In the genomic region with DNA sequence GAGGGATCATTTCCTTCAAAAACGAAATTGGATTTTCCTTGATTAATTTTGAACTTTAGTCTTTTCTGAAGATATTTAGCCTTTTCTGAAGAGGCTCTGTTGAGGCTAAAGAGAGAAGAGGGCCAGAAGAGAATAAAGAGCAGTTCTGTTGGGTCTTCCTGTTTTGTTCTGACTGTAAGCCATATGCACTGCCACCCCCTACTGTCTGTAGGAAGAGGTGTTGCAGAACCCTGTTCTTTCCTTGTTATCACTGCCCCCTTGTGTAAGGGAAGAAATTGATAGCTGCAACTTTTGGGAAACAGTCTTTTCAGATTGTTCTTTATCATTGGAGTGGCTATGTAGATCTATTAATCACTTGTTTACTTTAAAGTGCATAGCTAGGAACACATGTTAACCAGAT, we compare ENCODE assay signal across 8 mouse cellular contexts. TPM values are rescaled to one million over a fixed set of nuclear protein-coding genes. Genes with fewer than 3 reads are reported as not detected.
DNase-seq lines count a peak whose midpoint lies in the region; ATAC-seq and TF ChIP-seq lines count a peak whose summit lies in the region.

No protein-coding gene starts in this region.

- WGBS in embryonic facial prominence, embryonic 14.5 days = 25% methylated on average over 1 of the region's 1 CpGs
- 34% methylated on average over 1 of the region's 1 CpGs for WGBS in hindbrain, embryonic 14.5 days
- 15% methylated on average over 1 of the region's 1 CpGs for WGBS in lung, adult 2 months

- H3K9ac ChIP-seq in embryonic facial prominence, embryonic 14.5 days (ENCODE audit: low read depth, low read length) = no peak overlapping the region
- H3K9ac ChIP-seq in hindbrain, embryonic 14.5 days = peak overlapping the region; percentile 99

- H3K27ac ChIP-seq in embryonic facial prominence, embryonic 14.5 days (replicated peaks; ENCODE audit: low read depth, low read length) = no peak overlapping the region
- peak overlapping the region; percentile 97 for H3K27ac ChIP-seq in hindbrain, embryonic 14.5 days

- H3K36me3 ChIP-seq in embryonic facial prominence, embryonic 14.5 days (ENCODE audit: control insufficient read depth, insufficient read depth, low read length) = no peaks in the 10 kb centered on the region
- no peaks in the 10 kb centered on the region for H3K36me3 ChIP-seq in hindbrain, embryonic 14.5 days (replicated peaks; ENCODE audit: control insufficient read depth, insufficient read depth)

- no peak overlapping the region for H3K4me2 ChIP-seq in embryonic facial prominence, embryonic 14.5 days (ENCODE audit: low read depth, low read length)
- peak overlapping the region; percentile 65 for H3K4me2 ChIP-seq in hindbrain, embryonic 14.5 days (replicated peaks)

- no peak overlapping the region for H3K4me3 ChIP-seq in embryonic facial prominence, embryonic 14.5 days (ENCODE audit: low read depth, low read length)
- peak overlapping the region; percentile 97 for H3K4me3 ChIP-seq in hindbrain, embryonic 14.5 days (replicated peaks; ENCODE audit: low read length)
- H3K4me3 ChIP-seq in lung, adult 2 months (replicated peaks; ENCODE audit: extremely low read depth, low read depth, low read length) = no peak overlapping the region

- TF ChIP-seq POLR2A in lung, adult 2 months (IDR thresholded peaks at IDR 0.05; ENCODE audit: borderline replicate concordance, extremely low read depth, low read depth, low read length) = no peak

- peak; percentile 25 to 83 for DNase-seq in adrenal gland, adult (ENCODE audit: inconsistent age in 2 of 2, low spot score in 1 of 2)
- no peak for DNase-seq in adrenal gland, postnatal 4 days (ENCODE audit: low spot score in 2 of 2)
- DNase-seq in spleen, postnatal 36 days (ENCODE audit: low spot score in 2 of 2) = peak; percentile 42 to 62
- no peak for DNase-seq in spleen, adult 12 weeks (ENCODE audit: low spot score)
- peak; percentile 91 for DNase-seq in embryonic facial prominence, embryonic 14.5 days (ENCODE audit: low spot score)
- peak; percentile 84 for DNase-seq in hindbrain, embryonic 14.5 days (ENCODE audit: low spot score)
- no peak for DNase-seq in lung, adult 2 months
- peak; percentile 81 for DNase-seq in retina, postnatal 1 day

- TF ChIP-seq CTCF in lung, adult 2 months (IDR thresholded peaks at IDR 0.05; ENCODE audit: insufficient read depth, low read length) = peak; percentile 39; the same call in 1 of the 2 replicates

- ATAC-seq in embryonic facial prominence, embryonic 14.5 days (ENCODE audit: low read depth) = no peak
- no peak for ATAC-seq in hindbrain, embryonic 14.5 days (ENCODE audit: low FRiP score)

- H3K4me1 ChIP-seq in embryonic facial prominence, embryonic 14.5 days (ENCODE audit: control insufficient read depth, insufficient read depth, low read length) = peaks cover 4% of the 10 kb centered on the region
- 0 out of 2 replicates have a peak, but pooled peaks cover 4% of the 10 kb centered on the region for H3K4me1 ChIP-seq in hindbrain, embryonic 14.5 days (replicated peaks; ENCODE audit: control insufficient read depth, insufficient read depth, low read length)
- no peaks in the 10 kb centered on the region; the same call in 1 of the 2 replicates for H3K4me1 ChIP-seq in lung, adult 2 months (ENCODE audit: control insufficient read depth, insufficient read depth, low read length)

- no peaks in the 10 kb centered on the region for H3K9me3 ChIP-seq in embryonic facial prominence, embryonic 14.5 days (ENCODE audit: control insufficient read depth, low read length)
- no peaks in the 10 kb centered on the region for H3K9me3 ChIP-seq in hindbrain, embryonic 14.5 days (ENCODE audit: control insufficient read depth, low read length)

- no peaks in the 10 kb centered on the region for H3K27me3 ChIP-seq in embryonic facial prominence, embryonic 14.5 days (replicated peaks; ENCODE audit: control insufficient read depth, insufficient read depth, low read length)
- no peaks in the 10 kb centered on the region for H3K27me3 ChIP-seq in hindbrain, embryonic 14.5 days (ENCODE audit: control insufficient read depth, insufficient read depth, low read length)

RNA-seq across cellular contexts. Expression of a gene that starts 2.1 kb away (rescaled TPM):
- total RNA-seq in adrenal gland, postnatal 4 days (2021) = 10 to 100 TPM; 33.3 to 40.2 TPM
- 13.7 and 14.4 TPM in 2 replicates for polyA plus RNA-seq in embryonic facial prominence, embryonic 14.5 days (2014; fragmentation: Nextera tagmentation; extraction: Ambion mirVana)
- polyA plus RNA-seq in hindbrain, embryonic 14.5 days (2014; fragmentation: Nextera tagmentation; extraction: Ambion mirVana) = 52.9 and 58.3 TPM in 2 replicates
- 7.6 and 10.2 TPM in 2 replicates for polyA plus RNA-seq in lung, adult 2 months (2012; rRNA removed)

Comparison
In these comparisons a context has a peak if more than half of its experiments do, and no peak if none do; other contexts are left out.
1. DNase-seq: peak in adrenal gland, adult (2 of 2), spleen, postnatal 36 days (2 of 2), embryonic facial prominence, embryonic 14.5 days (single experiment), hindbrain, embryonic 14.5 days (single experiment) and retina, postnatal 1 day (single experiment); none in adrenal gland, postnatal 4 days (0 of 2), spleen, adult 12 weeks (single experiment) and lung, adult 2 months (single experiment).